Mouse (Mus musculus): Measurements from ENCODE around the gene Olfr463. TPM values are rescaled to one million over a fixed set of nuclear protein-coding genes. Genes with fewer than 3 reads are reported as not detected.

Olfr463 gene
- total and polyA plus RNA-seq, 3 experiments: not detected

- H3K9me3 ChIP-seq (replicated peaks; ENCODE audit: insufficient read depth, low read length): no peaks in the 10 kb centered on the region
- no peak overlapping the region for H3K4me3 ChIP-seq (ENCODE audit: control insufficient read depth in 1 of 2, insufficient read depth in 1 of 2, low read depth in 2 of 2, low read length in 2 of 2)
- DNase-seq (ENCODE audit: low read depth, low spot score): no peak
- H3K36me3 ChIP-seq (ENCODE audit: control insufficient read depth in 1 of 2, insufficient read depth in 2 of 2, low read length in 2 of 2): no peaks in the 10 kb centered on the region
- no peak overlapping the region for H3K9ac ChIP-seq (ENCODE audit: control insufficient read depth, low read depth, low read length, poor library complexity, severe bottlenecking)
- H3K4me1 ChIP-seq (ENCODE audit: control insufficient read depth in 1 of 2, insufficient read depth in 2 of 2, low read length in 2 of 2): no peaks in the 10 kb centered on the region
- H3K27ac ChIP-seq (ENCODE audit: control insufficient read depth, low read depth, low read length): no peak overlapping the region
- H3K79me2 ChIP-seq (ENCODE audit: control insufficient read depth, insufficient read depth, low read length, poor library complexity): no peaks in the 10 kb centered on the region
- H3K27me3 ChIP-seq (ENCODE audit: control insufficient read depth in 1 of 2, insufficient read depth in 2 of 2, low read length in 2 of 2): peaks cover 0 to 4% of the 10 kb centered on the region in 2 experiments; a peak in 2 of 4 replicates
- TF ChIP-seq ZMIZ1 (IDR thresholded peaks at IDR 0.05; ENCODE audit: low read depth, low read length) (no peak), CTCF (IDR thresholded peaks at IDR 0.05 in 2 of 3, conservative IDR thresholded peaks at IDR 0.05 in 1 of 3; ENCODE audit: control insufficient read depth in 1 of 3, insufficient read depth in 1 of 3, low read depth in 2 of 3, low read length in 3 of 3, poor library complexity in 1 of 3, severe bottlenecking in 1 of 3) (no peak), JUND (IDR thresholded peaks at IDR 0.05; ENCODE audit: low read depth, low read length) (no peak), POLR2AphosphoS5 (IDR thresholded peaks at IDR 0.05; ENCODE audit: borderline replicate concordance, low read depth, low read length) (no peak), SMC3 (IDR thresholded peaks at IDR 0.05; ENCODE audit: low read depth, low read length) (no peak), E2F4 (IDR thresholded peaks at IDR 0.05; ENCODE audit: borderline replicate concordance, low read depth, low read length) (no peak), GABPA (IDR thresholded peaks at IDR 0.05; ENCODE audit: low read depth, low read length) (no peak), MAX (IDR thresholded peaks at IDR 0.05; ENCODE audit: low read length) (no peak), ELF1 (IDR thresholded peaks at IDR 0.05; ENCODE audit: low read depth, low read length) (no peak), ZNF384 (IDR thresholded peaks at IDR 0.05; ENCODE audit: low read depth, low read length) (no peak), SIN3A (IDR thresholded peaks at IDR 0.05; ENCODE audit: low read length) (no peak), CHD1 (IDR thresholded peaks at IDR 0.05; ENCODE audit: low read depth, low read length) (no peak), ZC3H11A (IDR thresholded peaks at IDR 0.05; ENCODE audit: low read depth, low read length) (no peak), MAFK (IDR thresholded peaks at IDR 0.05; ENCODE audit: borderline replicate concordance, low read depth, low read length) (no peak), RAD21 (IDR thresholded peaks at IDR 0.05; ENCODE audit: low read depth, low read length) (no peak), MXI1 (IDR thresholded peaks at IDR 0.05; ENCODE audit: low read depth, low read length) (no peak)
Measured at GRCm38 (mm10) chr11:87871766-87872165, 25.4 kb downstream of the Olfr463 start.

GRCm38 (mm10) chr11:87870096-87870495 is 27.1 kb downstream of the Olfr463 start:
- Histone ChIP-seq H3K4me1 (ENCODE audit: control insufficient read depth in 1 of 2, insufficient read depth in 2 of 2, low read length in 2 of 2) (no peaks in the 10 kb centered on the region), H3K79me2 (ENCODE audit: control insufficient read depth, insufficient read depth, low read length, poor library complexity) (no peaks in the 10 kb centered on the region), H3K9ac (ENCODE audit: control insufficient read depth, low read depth, low read length, poor library complexity, severe bottlenecking) (no peak overlapping the region), H3K27ac (ENCODE audit: control insufficient read depth, low read depth, low read length) (no peak overlapping the region), H3K9me3 (replicated peaks; ENCODE audit: insufficient read depth, low read length) (no peaks in the 10 kb centered on the region), H3K27me3 (ENCODE audit: control insufficient read depth in 1 of 2, insufficient read depth in 2 of 2, low read length in 2 of 2) (no peaks in the 10 kb centered on the region; a peak in 2 of 4 replicates), H3K36me3 (ENCODE audit: control insufficient read depth in 1 of 2, insufficient read depth in 2 of 2, low read length in 2 of 2) (no peaks in the 10 kb centered on the region), H3K4me3 (ENCODE audit: control insufficient read depth in 1 of 2, insufficient read depth in 1 of 2, low read depth in 2 of 2, low read length in 2 of 2) (no peak overlapping the region)
- TF ChIP-seq HCFC1 (IDR thresholded peaks at IDR 0.05; ENCODE audit: low read depth, low read length) (no peak), MEF2A (IDR thresholded peaks at IDR 0.05; ENCODE audit: extremely low read depth, insufficient replicate concordance, low read depth, low read length, poor library complexity, severe bottlenecking) (no peak), MAZ (IDR thresholded peaks at IDR 0.05; ENCODE audit: low read depth, low read length) (no peak), GATA1 (IDR thresholded peaks at IDR 0.05; ENCODE audit: low read depth, low read length) (no peak), ZC3H11A (IDR thresholded peaks at IDR 0.05; ENCODE audit: low read depth, low read length) (no peak), JUND (IDR thresholded peaks at IDR 0.05; ENCODE audit: low read depth, low read length) (no peak), ZMIZ1 (IDR thresholded peaks at IDR 0.05; ENCODE audit: low read depth, low read length) (no peak), MXI1 (IDR thresholded peaks at IDR 0.05; ENCODE audit: low read depth, low read length) (no peak), NELFE (IDR thresholded peaks at IDR 0.05; ENCODE audit: low read depth, low read length) (no peak), CTCF (IDR thresholded peaks at IDR 0.05 in 2 of 3, conservative IDR thresholded peaks at IDR 0.05 in 1 of 3; ENCODE audit: control insufficient read depth in 1 of 3, insufficient read depth in 1 of 3, low read depth in 2 of 3, low read length in 3 of 3, poor library complexity in 1 of 3, severe bottlenecking in 1 of 3) (no peak), CHD1 (IDR thresholded peaks at IDR 0.05; ENCODE audit: low read depth, low read length) (no peak), GABPA (IDR thresholded peaks at IDR 0.05; ENCODE audit: low read depth, low read length) (no peak), ZNF384 (IDR thresholded peaks at IDR 0.05; ENCODE audit: low read depth, low read length) (no peak), EP300 (IDR thresholded peaks at IDR 0.05; ENCODE audit: low read depth in 1 of 2, low read length in 2 of 2) (no peak), NRF1 (IDR thresholded peaks at IDR 0.05; ENCODE audit: insufficient read depth, low read depth, low read length, poor library complexity, severe bottlenecking) (no peak), ZKSCAN1 (IDR thresholded peaks at IDR 0.05; ENCODE audit: low read depth, low read length) (no peak), RCOR1 (IDR thresholded peaks at IDR 0.05; ENCODE audit: low read depth, low read length) (no peak), POLR2A (IDR thresholded peaks at IDR 0.05; ENCODE audit: control insufficient read depth in 1 of 2, insufficient read depth in 1 of 2, low read depth in 1 of 2, low read length in 2 of 2, poor library complexity in 1 of 2) (no peak)
- DNase-seq (ENCODE audit: low read depth, low spot score): no peak
